Mouse (Mus musculus): ENCODE data around the gene Adamts2.

DNA sequence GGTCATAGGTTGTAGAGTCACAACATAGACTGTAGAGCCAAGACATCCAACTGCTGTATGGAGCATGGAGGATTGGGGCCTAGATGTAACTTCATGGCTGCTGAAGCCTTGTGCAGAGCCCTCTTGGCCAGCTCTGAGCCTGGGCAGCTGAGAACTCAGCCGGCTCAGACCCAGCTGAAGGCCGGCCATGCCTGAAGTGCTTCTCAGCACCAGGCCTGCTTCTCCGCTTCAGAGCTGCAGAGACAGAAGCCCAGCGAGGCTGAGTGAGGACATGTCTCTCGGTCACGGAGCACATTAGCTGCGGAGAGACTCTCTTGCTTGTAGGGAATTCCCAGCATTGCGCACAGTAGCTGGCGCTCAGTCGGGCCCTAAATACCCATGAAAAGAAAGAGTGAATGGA, 76.8 kb downstream of the Adamts2 start:
- TF ChIP-seq CTCF (IDR thresholded peaks at IDR 0.05; ENCODE audit: control insufficient read depth, insufficient read depth, low read length) (no peak), POLR2A (IDR thresholded peaks at IDR 0.05; ENCODE audit: borderline replicate concordance, control insufficient read depth, low read depth, low read length) (no peak)

Measured in bone marrow, adult 2 months (tissue).